Mouse (Mus musculus): ENCODE measurements around the gene Hspa1l. TPM values are rescaled to one million over a fixed set of nuclear protein-coding genes. Genes with fewer than 3 reads are reported as not detected.

The Hspa1l gene
- polyA plus RNA-seq, 1 experiment from 2014 or later, result 0.55 TPM

- Histone ChIP-seq H3K4me1 (replicated peaks) (peaks cover 35% of the 10 kb centered on the region), H3K27me3 (no peaks in the 10 kb centered on the region), H3K4me3 (replicated peaks) (no peak overlapping the region), H3K9me3 (no peaks in the 10 kb centered on the region), H3K9ac (replicated peaks) (no peak overlapping the region), H3K27ac (no peak overlapping the region), H3K4me2 (replicated peaks) (no peak overlapping the region), H3K36me3 (no peaks in the 10 kb centered on the region)
- WGBS, result 75% methylated on average over 13 of the region's 13 CpGs
- ATAC-seq, result no peak
These were observed 51.8 kb downstream of the Hspa1l start for GRCm38 (mm10) chr17:35024261-35024660.

GRCm38 (mm10) chr17:35024691-35025488 is 52.4 kb downstream of the Hspa1l start:
- H3K27me3 ChIP-seq, result no peaks in the 10 kb centered on the region
- no peak for ATAC-seq
- 77% methylated on average over 7 of the region's 10 CpGs for WGBS
- peaks cover 39% of the 10 kb centered on the region for H3K4me1 ChIP-seq (replicated peaks)
- H3K4me3 ChIP-seq (replicated peaks), result no peak overlapping the region
- H3K4me2 ChIP-seq (replicated peaks), result no peak overlapping the region
- no peaks in the 10 kb centered on the region for H3K9me3 ChIP-seq
- H3K27ac ChIP-seq, result no peak overlapping the region
- H3K9ac ChIP-seq (replicated peaks), result no peak overlapping the region
- no peaks in the 10 kb centered on the region for H3K36me3 ChIP-seq

GRCm38 (mm10) chr17:35026206-35026605 is 53.7 kb downstream of the Hspa1l start:
- H3K4me2 ChIP-seq (replicated peaks), result no peak overlapping the region
- H3K27ac ChIP-seq, result 0 out of 2 replicates have a peak overlapping the region, but pooled peaks have one; percentile 73

GRCm38 (mm10) chr17:35027277-35028068 is 55.0 kb downstream of the Hspa1l start, which contains the start of gene Sapcd1:
Gene Sapcd1 (minus strand): TSS chr17:35028016.
- Histone ChIP-seq H3K4me1 (replicated peaks) (peaks cover 32% of the 10 kb centered on the region), H3K27me3 (no peaks in the 10 kb centered on the region), H3K4me3 (replicated peaks) (no peak within 1 kb of the TSS), H3K9ac (replicated peaks) (peak within 1 kb of the TSS; percentile 12; the same call in 1 of the 2 replicates), H3K4me2 (replicated peaks) (peak within 1 kb of the TSS; percentile 11; the same call in 1 of the 2 replicates), H3K36me3 (no peaks in the 10 kb centered on the region), H3K9me3 (no peaks in the 10 kb centered on the region), H3K27ac (peak within 1 kb of the TSS; percentile 73)
- 24% methylated on average over 13 of the region's 13 CpGs for WGBS
- ATAC-seq, result peak; percentile 75

More at GRCm38 (mm10) chr17:35026206-35026605, 53.7 kb downstream of the Hspa1l start:
- Histone ChIP-seq H3K4me1 (replicated peaks) (peaks cover 39% of the 10 kb centered on the region), H3K9ac (replicated peaks) (no peak overlapping the region; the same call in 1 of the 2 replicates), H3K9me3 (no peaks in the 10 kb centered on the region), H3K36me3 (no peaks in the 10 kb centered on the region), H3K4me3 (replicated peaks) (no peak overlapping the region), H3K27me3 (no peaks in the 10 kb centered on the region)
- no peak for ATAC-seq
- 72% methylated on average over 5 of the region's 5 CpGs for WGBS

- Histone ChIP-seq H3K4me3 (replicated peaks) (no peak overlapping the region), H3K27ac (no peak overlapping the region), H3K9ac (replicated peaks) (no peak overlapping the region), H3K4me2 (replicated peaks) (no peak overlapping the region), H3K36me3 (no peaks in the 10 kb centered on the region), H3K27me3 (no peaks in the 10 kb centered on the region), H3K4me1 (replicated peaks) (peaks cover 32% of the 10 kb centered on the region), H3K9me3 (no peaks in the 10 kb centered on the region)
- WGBS, result 73% methylated on average over 2 of the region's 2 CpGs
- no peak for ATAC-seq
These were observed 55.8 kb downstream of the Hspa1l start for GRCm38 (mm10) chr17:35028315-35028714.

Other genes with a start within 250 kb of the Hspa1l start
- not detected in 2 replicates for gene C4b, start 228.8 kb upstream of the Hspa1l start, polyA plus RNA-seq (2015; fragmentation: Nextera tagmentation; extraction: Ambion mirVana)
- gene Cyp21a1, start 168.1 kb upstream of the Hspa1l start, polyA plus RNA-seq (2015; fragmentation: Nextera tagmentation; extraction: Ambion mirVana), result not detected in 2 replicates
- 38.5 and 40.5 TPM in 2 replicates for gene Stk19, start 135.8 kb upstream of the Hspa1l start, polyA plus RNA-seq (2015; fragmentation: Nextera tagmentation; extraction: Ambion mirVana)
- 74.7 and 76.1 TPM in 2 replicates for gene Dxo, start 135.7 kb upstream of the Hspa1l start, polyA plus RNA-seq (2015; fragmentation: Nextera tagmentation; extraction: Ambion mirVana)
- 59.3 and 61.3 TPM in 2 replicates for gene Skiv2l, start 122.5 kb upstream of the Hspa1l start, polyA plus RNA-seq (2015; fragmentation: Nextera tagmentation; extraction: Ambion mirVana)
- gene Nelfe, start 122.3 kb upstream of the Hspa1l start, polyA plus RNA-seq (2015; fragmentation: Nextera tagmentation; extraction: Ambion mirVana), result 95.0 and 100 TPM in 2 replicates
- 1.7 and 2.2 TPM in 2 replicates for gene Cfb, start 110.2 kb upstream of the Hspa1l start, polyA plus RNA-seq (2015; fragmentation: Nextera tagmentation; extraction: Ambion mirVana)
- gene Zbtb12, start 93.2 kb upstream of the Hspa1l start, polyA plus RNA-seq (2015; fragmentation: Nextera tagmentation; extraction: Ambion mirVana), result 13.2 and 16.3 TPM in 2 replicates
- 0.08 TPM in 1 of 2 replicates, not detected in the other for gene Gm20547, start 90.7 kb upstream of the Hspa1l start, polyA plus RNA-seq (2015; fragmentation: Nextera tagmentation; extraction: Ambion mirVana)
- 1.2 and 2.1 TPM in 2 replicates for gene C2, start 74.4 kb upstream of the Hspa1l start, polyA plus RNA-seq (2015; fragmentation: Nextera tagmentation; extraction: Ambion mirVana)
- 105 and 114 TPM in 2 replicates for gene Ehmt2, start 74.2 kb upstream of the Hspa1l start, polyA plus RNA-seq (2015; fragmentation: Nextera tagmentation; extraction: Ambion mirVana)
- gene Slc44a4, start 58.2 kb upstream of the Hspa1l start, polyA plus RNA-seq (2015; fragmentation: Nextera tagmentation; extraction: Ambion mirVana), result 0.09 TPM in 1 of 2 replicates, not detected in the other
- gene Neu1, start 41.5 kb upstream of the Hspa1l start, polyA plus RNA-seq (2015; fragmentation: Nextera tagmentation; extraction: Ambion mirVana), result 25.5 and 25.9 TPM in 2 replicates
- 0.10 and 0.11 TPM in 2 replicates for gene Hspa1b, start 13.5 kb upstream of the Hspa1l start, polyA plus RNA-seq (2015; fragmentation: Nextera tagmentation; extraction: Ambion mirVana)
- not detected in 2 replicates for gene Gm20481, start 2.8 kb upstream of the Hspa1l start, polyA plus RNA-seq (2015; fragmentation: Nextera tagmentation; extraction: Ambion mirVana)
- 2.8 and 2.9 TPM in 2 replicates for gene Hspa1a, start 547 bp upstream of the Hspa1l start, polyA plus RNA-seq (2015; fragmentation: Nextera tagmentation; extraction: Ambion mirVana)
- gene Lsm2, start 9.2 kb downstream of the Hspa1l start, polyA plus RNA-seq (2015; fragmentation: Nextera tagmentation; extraction: Ambion mirVana), result 141 and 150 TPM in 2 replicates
- 61.0 and 69.1 TPM in 2 replicates for gene Vars, start 28.3 kb downstream of the Hspa1l start, polyA plus RNA-seq (2015; fragmentation: Nextera tagmentation; extraction: Ambion mirVana)
- 0.13 and 0.20 TPM in 2 replicates for gene Vwa7, start 43.9 kb downstream of the Hspa1l start, polyA plus RNA-seq (2015; fragmentation: Nextera tagmentation; extraction: Ambion mirVana)
- gene Sapcd1, start 55.3 kb downstream of the Hspa1l start, polyA plus RNA-seq (2015; fragmentation: Nextera tagmentation; extraction: Ambion mirVana), result 3.8 and 4.3 TPM in 2 replicates
- 3.3 and 3.7 TPM in 2 replicates for gene Msh5, start 74.0 kb downstream of the Hspa1l start, polyA plus RNA-seq (2015; fragmentation: Nextera tagmentation; extraction: Ambion mirVana)
- 93.7 and 99.6 TPM in 2 replicates for gene Clic1, start 77.3 kb downstream of the Hspa1l start, polyA plus RNA-seq (2015; fragmentation: Nextera tagmentation; extraction: Ambion mirVana)
- gene Ddah2, start 86.3 kb downstream of the Hspa1l start, polyA plus RNA-seq (2015; fragmentation: Nextera tagmentation; extraction: Ambion mirVana), result 501 and 531 TPM in 2 replicates
- gene Ly6g6c, start 92.7 kb downstream of the Hspa1l start, polyA plus RNA-seq (2015; fragmentation: Nextera tagmentation; extraction: Ambion mirVana), result not detected in 2 replicates
- gene Mpig6b, start 93.5 kb downstream of the Hspa1l start, polyA plus RNA-seq (2015; fragmentation: Nextera tagmentation; extraction: Ambion mirVana), result 0.45 and 0.50 TPM in 2 replicates
- 0.18 and 0.32 TPM in 2 replicates for gene Ly6g6e, start 104.2 kb downstream of the Hspa1l start, polyA plus RNA-seq (2015; fragmentation: Nextera tagmentation; extraction: Ambion mirVana)
- gene Ly6g6d, start 105.4 kb downstream of the Hspa1l start, polyA plus RNA-seq (2015; fragmentation: Nextera tagmentation; extraction: Ambion mirVana), result 1.0 and 1.9 TPM in 2 replicates
- gene Ly6g6f, start 112.9 kb downstream of the Hspa1l start, polyA plus RNA-seq (2015; fragmentation: Nextera tagmentation; extraction: Ambion mirVana), result 0.18 and 0.19 TPM in 2 replicates
- 85.1 and 86.5 TPM in 2 replicates for gene Abhd16a, start 116.6 kb downstream of the Hspa1l start, polyA plus RNA-seq (2015; fragmentation: Nextera tagmentation; extraction: Ambion mirVana)
- not detected in 2 replicates for gene Ly6g5c, start 135.6 kb downstream of the Hspa1l start, polyA plus RNA-seq (2015; fragmentation: Nextera tagmentation; extraction: Ambion mirVana)
- gene Ly6g5b, start 142.7 kb downstream of the Hspa1l start, polyA plus RNA-seq (2015; fragmentation: Nextera tagmentation; extraction: Ambion mirVana), result 1.4 and 1.7 TPM in 2 replicates
- 27.1 and 30.4 TPM in 2 replicates for gene Gpank1, start 148.8 kb downstream of the Hspa1l start, polyA plus RNA-seq (2015; fragmentation: Nextera tagmentation; extraction: Ambion mirVana)
- 293 and 316 TPM in 2 replicates for gene Csnk2b, start 149.3 kb downstream of the Hspa1l start, polyA plus RNA-seq (2015; fragmentation: Nextera tagmentation; extraction: Ambion mirVana)
- 9.2 and 9.4 TPM in 2 replicates for gene D17H6S53E, start 153.7 kb downstream of the Hspa1l start, polyA plus RNA-seq (2015; fragmentation: Nextera tagmentation; extraction: Ambion mirVana)
- gene Apom, start 159.3 kb downstream of the Hspa1l start, polyA plus RNA-seq (2015; fragmentation: Nextera tagmentation; extraction: Ambion mirVana), result 0.53 and 0.63 TPM in 2 replicates
- 93.7 and 93.9 TPM in 2 replicates for gene Bag6, start 162.5 kb downstream of the Hspa1l start, polyA plus RNA-seq (2015; fragmentation: Nextera tagmentation; extraction: Ambion mirVana)
- gene Prrc2a, start 192.2 kb downstream of the Hspa1l start, polyA plus RNA-seq (2015; fragmentation: Nextera tagmentation; extraction: Ambion mirVana), result 209 and 228 TPM in 2 replicates
- gene Aif1, start 203.4 kb downstream of the Hspa1l start, polyA plus RNA-seq (2015; fragmentation: Nextera tagmentation; extraction: Ambion mirVana), result 4.9 and 7.0 TPM in 2 replicates
- gene Lst1, start 215.7 kb downstream of the Hspa1l start, polyA plus RNA-seq (2015; fragmentation: Nextera tagmentation; extraction: Ambion mirVana), result 4.8 and 7.1 TPM in 2 replicates
- 0.35 and 0.76 TPM in 2 replicates for gene Ltb, start 221.7 kb downstream of the Hspa1l start, polyA plus RNA-seq (2015; fragmentation: Nextera tagmentation; extraction: Ambion mirVana)
- not detected in 2 replicates for gene Tnf, start 229.3 kb downstream of the Hspa1l start, polyA plus RNA-seq (2015; fragmentation: Nextera tagmentation; extraction: Ambion mirVana)
- 0.11 and 0.23 TPM in 2 replicates for gene Lta, start 232.6 kb downstream of the Hspa1l start, polyA plus RNA-seq (2015; fragmentation: Nextera tagmentation; extraction: Ambion mirVana)
- gene Gm16181, start 248.1 kb downstream of the Hspa1l start, polyA plus RNA-seq (2015; fragmentation: Nextera tagmentation; extraction: Ambion mirVana), result 0.57 and 0.79 TPM in 2 replicates